Mouse (Mus musculus) lung, embryonic 16.5 days (tissue): Measurements from ENCODE around the gene Usp21. TPM values are rescaled to one million over a fixed set of nuclear protein-coding genes. Genes with fewer than 3 reads are reported as not detected.
"Not testable (repeated sequence)": the region's sequence is repeated elsewhere in the genome, so short reads cannot be mapped to it uniquely, and the experiment has no call there.

Source experiments
- ATAC-seq: fragments of 200-750 bp; cut with Nextera tagmentation; 2 replicates; pipeline ENCODE4 v1.8.0; 2017; ENCODE audit warnings: low read depth, mild to moderate bottlenecking, moderate library complexity
- H3K27ac ChIP-seq: fragments of 300-500 bp; sonication (generic); 2 replicates; pipeline ENCODE4 v1.5.1; 2014; ENCODE audit warnings: mild to moderate bottlenecking, control low read depth, low read length
- H3K27me3 ChIP-seq: fragments of 300-500 bp; sonication (generic); 2 replicates; pipeline ENCODE4 v1.6.1; 2014; ENCODE audit warnings: low read depth, low read length, mixed read lengths; ENCODE audit not compliant: control insufficient read depth, insufficient read depth
- H3K36me3 ChIP-seq: fragments of 300-500 bp; sonication (generic); 2 replicates; pipeline ENCODE4 v1.6.1; 2014; ENCODE audit warnings: low read length; ENCODE audit not compliant: control insufficient read depth, insufficient read depth
- H3K4me1 ChIP-seq: fragments of 300-500 bp; sonication (generic); replicated peaks from 2 replicates; pipeline ENCODE4 v1.6.1; 2014; ENCODE audit warnings: low read length, mixed read lengths; ENCODE audit not compliant: control insufficient read depth, insufficient read depth
- H3K4me2 ChIP-seq: fragments of 300-500 bp; sonication (generic); 2 replicates; pipeline ENCODE4 v1.6.1; 2014; ENCODE audit warnings: low read depth, low read length, control low read depth
- H3K4me3 ChIP-seq: fragments of 300-500 bp; sonication (generic); 2 replicates; pipeline ENCODE4 v1.5.1; 2014; ENCODE audit warnings: mild to moderate bottlenecking, low read length, control low read depth
- H3K9ac ChIP-seq: fragments of 300-500 bp; sonication (generic); 2 replicates; pipeline ENCODE4 v1.6.1; 2014; ENCODE audit warnings: low read length, control low read depth
- H3K9me3 ChIP-seq: fragments of 300-500 bp; sonication (generic); 2 replicates; pipeline ENCODE4 v1.6.1; 2016; ENCODE audit warnings: low read length; ENCODE audit not compliant: control insufficient read depth
- WGBS: fragments of 180-500 bp; shearing (Covaris S2); extraction: QIAGEN DNeasy Blood & Tissue Kit; methylation state at CpG from one replicate; pipeline ENCODE4 v1.1.7; 2014; 5-methylcytosine and 5-hydroxymethylcytosine counted together
- polyA plus RNA-seq: library from polyadenylated mRNA; unstranded; fragments of >200 nt; fragmentation: Nextera tagmentation; extraction: Ambion mirVana; gene quantifications from 2 replicates; pipeline ENCODE4 v1.2.1, GENCODE M21; 2015

Gene Usp21
- polyA plus RNA-seq, 1 experiment from 2014 or later, result 76.0 TPM

DNA sequence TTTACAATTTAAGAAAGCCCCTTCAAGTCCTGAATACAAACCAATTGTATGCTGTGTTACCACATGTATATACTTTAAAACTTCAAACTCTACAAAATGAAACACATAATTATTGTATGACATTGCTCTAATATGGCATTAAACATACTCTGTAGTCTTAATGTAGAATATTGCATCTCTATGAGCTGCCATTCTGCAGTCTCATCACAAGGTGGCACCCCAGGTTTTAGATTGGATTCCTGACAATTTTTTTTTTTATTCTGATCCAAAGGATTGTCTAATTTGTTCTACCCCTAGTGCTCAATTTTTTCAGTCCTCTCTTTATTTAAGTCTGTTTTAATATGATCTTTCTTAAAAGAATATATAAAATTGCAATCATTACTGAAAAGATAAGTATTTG lies 33.6 kb upstream of the Usp21 start:
- no peaks in the 10 kb centered on the region for H3K27me3 ChIP-seq
- 0 out of 2 replicates have a peak, but pooled peaks cover 2% of the 10 kb centered on the region for H3K4me1 ChIP-seq
- ATAC-seq, result no peak
- no peaks in the 10 kb centered on the region for H3K36me3 ChIP-seq
- no peak overlapping the region for H3K27ac ChIP-seq
- no peak overlapping the region for H3K9ac ChIP-seq
- no peaks in the 10 kb centered on the region for H3K9me3 ChIP-seq
- H3K4me2 ChIP-seq, result no peak overlapping the region
- H3K4me3 ChIP-seq, result no peak overlapping the region

DNA sequence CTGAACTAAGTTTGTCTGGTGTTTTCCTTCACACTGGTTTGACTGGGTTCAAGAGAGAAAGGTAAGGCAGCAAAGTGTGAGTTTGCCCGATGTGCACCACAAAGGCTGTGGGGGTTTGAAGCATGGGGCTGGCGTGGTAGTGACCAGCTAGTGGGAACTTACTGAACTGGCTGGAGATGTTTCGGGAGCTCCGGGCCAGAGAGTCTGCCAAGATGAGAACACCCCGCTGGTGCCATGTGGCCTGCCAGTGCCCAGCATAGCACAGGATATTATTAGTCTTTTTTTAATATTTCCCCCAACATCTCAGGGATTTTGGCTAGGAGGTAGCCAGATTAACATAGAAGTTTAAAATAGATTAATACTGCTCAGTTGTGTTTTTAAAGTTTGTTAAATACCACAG lies 32.4 kb upstream of the Usp21 start:
- 21% methylated on average over 5 of the region's 5 CpGs for WGBS
- Histone ChIP-seq H3K4me1 (no peaks in the 10 kb centered on the region), H3K27me3 (no peaks in the 10 kb centered on the region), H3K9ac (0 out of 2 replicates have a peak overlapping the region, but pooled peaks have one; percentile 15), H3K4me3 (no peak overlapping the region), H3K9me3 (no peaks in the 10 kb centered on the region), H3K4me2 (no peak overlapping the region; the same call in 1 of the 2 replicates), H3K36me3 (no peaks in the 10 kb centered on the region), H3K27ac (no peak overlapping the region)
- ATAC-seq, result no peak

- Histone ChIP-seq H3K4me2 (no peak overlapping the region; the same call in 1 of the 2 replicates), H3K9ac (no peak overlapping the region), H3K27me3 (no peaks in the 10 kb centered on the region)
Observed at GRCm38 (mm10) chr1:171319748-171320147, 32.0 kb upstream of the Usp21 start.

DNA sequence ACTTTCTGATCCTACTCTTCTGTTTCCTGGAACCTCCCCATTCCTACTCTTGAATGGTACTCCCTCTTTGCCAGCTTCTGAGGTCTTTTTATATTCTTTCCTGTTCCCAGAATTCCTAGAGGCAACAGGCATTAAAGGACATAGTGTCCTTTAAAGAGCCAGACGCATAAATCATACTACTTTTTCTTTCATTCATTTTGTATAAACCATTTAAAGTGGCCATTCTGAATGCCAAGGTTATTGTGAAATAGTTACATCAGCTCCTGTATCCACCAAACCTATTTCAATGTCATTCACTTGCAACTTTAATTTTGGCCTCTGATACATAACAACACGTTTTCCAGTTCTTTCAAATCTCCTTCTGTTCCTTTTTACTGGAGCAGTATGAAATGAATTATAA lies 21.5 kb upstream of the Usp21 start:
- H3K9ac ChIP-seq, result no peak overlapping the region
- H3K4me1 ChIP-seq, result no peaks in the 10 kb centered on the region
- no peak overlapping the region for H3K4me3 ChIP-seq
- no peak for ATAC-seq
- H3K4me2 ChIP-seq, result no peak overlapping the region
- no peaks in the 10 kb centered on the region for H3K36me3 ChIP-seq
- H3K27ac ChIP-seq, result no peak overlapping the region
- H3K27me3 ChIP-seq, result no peaks in the 10 kb centered on the region
- WGBS, result 66% methylated on average over 2 of the region's 2 CpGs
- no peaks in the 10 kb centered on the region for H3K9me3 ChIP-seq

More at GRCm38 (mm10) chr1:171319748-171320147, 32.0 kb upstream of the Usp21 start:
- H3K9me3 ChIP-seq, result no peaks in the 10 kb centered on the region
- no peak overlapping the region for H3K27ac ChIP-seq
- H3K36me3 ChIP-seq, result no peaks in the 10 kb centered on the region
- H3K4me1 ChIP-seq, result no peaks in the 10 kb centered on the region
- no peak for ATAC-seq
- no peak overlapping the region for H3K4me3 ChIP-seq
- WGBS, result 23% methylated on average over 7 of the region's 7 CpGs

DNA sequence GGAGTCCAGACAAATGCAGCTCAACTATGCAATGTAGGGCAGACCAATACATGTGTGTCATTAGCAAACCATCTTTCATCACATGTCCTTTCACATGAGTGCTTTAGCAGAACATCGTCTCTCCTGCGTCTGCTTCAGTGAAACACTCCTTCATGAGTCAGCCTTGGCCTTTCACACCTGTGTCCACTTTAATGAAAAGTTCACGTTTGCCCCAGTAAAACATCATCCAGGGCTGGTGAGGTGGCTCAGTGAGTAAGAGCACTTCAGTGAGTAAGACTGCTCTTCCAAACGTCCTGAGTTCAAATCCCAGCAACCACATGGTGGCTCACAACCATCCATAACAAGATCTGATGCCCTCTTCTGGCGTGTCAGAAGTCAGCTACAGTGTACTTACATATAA lies 18.4 kb upstream of the Usp21 start:
- H3K9ac ChIP-seq, H3K9me3 ChIP-seq, ATAC-seq, H3K36me3 ChIP-seq, H3K4me2 ChIP-seq, H3K27ac ChIP-seq, H3K4me3 ChIP-seq, H3K27me3 ChIP-seq, H3K4me1 ChIP-seq: not testable (repeated sequence)
- WGBS, result 58% methylated on average over 5 of the region's 5 CpGs

DNA sequence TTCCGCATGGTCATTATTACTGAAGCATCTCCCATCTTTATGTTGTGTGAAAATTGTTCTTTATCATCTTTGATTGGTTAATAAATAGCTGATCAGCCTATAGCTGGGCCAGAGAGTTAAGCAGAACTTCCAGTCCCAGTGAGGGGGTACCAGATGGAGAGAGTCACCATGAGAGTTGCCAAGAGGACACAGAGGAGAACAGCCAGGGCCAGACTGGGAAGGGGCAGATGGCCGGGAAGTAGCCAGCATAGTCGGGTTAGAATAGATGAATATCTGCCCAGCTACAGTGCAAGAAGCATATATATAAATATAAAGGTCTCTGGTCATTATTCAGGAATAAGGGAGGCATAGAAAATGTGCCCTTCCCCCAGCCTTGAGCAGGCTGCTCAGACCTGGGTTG lies 10.4 kb upstream of the Usp21 start:
- Histone ChIP-seq H3K9ac (no peak overlapping the region), H3K27ac (no peak overlapping the region), H3K4me3 (no peak overlapping the region), H3K27me3 (peaks cover 8% of the 10 kb centered on the region), H3K9me3 (no peaks in the 10 kb centered on the region), H3K4me2 (no peak overlapping the region), H3K4me1 (peaks cover 5% of the 10 kb centered on the region; the same call in 1 of the 2 replicates), H3K36me3 (no peaks in the 10 kb centered on the region)
- WGBS, result 57% methylated on average over 3 of the region's 3 CpGs
- ATAC-seq, result no peak

DNA sequence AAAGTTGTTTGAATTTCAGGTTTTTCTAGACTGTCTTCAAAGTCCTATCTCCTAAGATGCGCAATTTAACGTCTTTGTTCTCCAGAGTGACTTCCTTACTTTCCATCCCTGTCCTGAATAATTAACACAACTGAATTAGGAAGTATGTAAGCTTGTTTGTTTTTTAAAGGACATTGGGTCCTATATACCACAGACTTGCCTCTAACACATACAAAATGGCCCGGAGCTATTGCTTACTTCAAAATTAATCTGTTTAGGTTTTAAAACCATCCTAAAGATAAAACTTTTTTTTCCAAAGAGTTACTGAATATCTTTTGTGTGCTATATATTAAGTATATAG lies 7.2 kb upstream of the Usp21 start:
- H3K27me3 ChIP-seq, result peaks cover 8% of the 10 kb centered on the region
- peak overlapping the region; percentile 58 for H3K4me2 ChIP-seq
- H3K4me3 ChIP-seq, result peak overlapping the region; percentile 77
- peak overlapping the region; percentile 97 for H3K27ac ChIP-seq
- H3K9ac ChIP-seq, result peak overlapping the region; percentile 91
- H3K36me3 ChIP-seq, result no peaks in the 10 kb centered on the region; the same call in 1 of the 2 replicates
- peak; percentile 6; the same call in 1 of the 2 replicates for ATAC-seq
- H3K4me1 ChIP-seq, result peaks cover 7% of the 10 kb centered on the region; the same call in 1 of the 2 replicates
- H3K9me3 ChIP-seq, result no peaks in the 10 kb centered on the region
- 7% methylated on average over 3 of the region's 3 CpGs for WGBS

GRCm38 (mm10) chr1:171294298-171295062 lies 6.7 kb upstream of the Usp21 start, which contains the start of gene Ufc1:
TSS of gene Ufc1 (minus strand) at chr1:171295024.
- Histone ChIP-seq H3K4me3 (peak within 1 kb of the TSS; percentile 77), H3K36me3 (peaks cover 4% of the 10 kb centered on the region), H3K4me2 (peak within 1 kb of the TSS; percentile 79), H3K4me1 (peaks cover 7% of the 10 kb centered on the region; the same call in 1 of the 2 replicates), H3K9ac (peak within 1 kb of the TSS; percentile 91), H3K27me3 (peaks cover 8% of the 10 kb centered on the region), H3K9me3 (no peaks in the 10 kb centered on the region), H3K27ac (peak within 1 kb of the TSS; percentile 97)
- WGBS, result under 1% methylated on average over 42 of the region's 42 CpGs
- ATAC-seq, result peak; percentile 86

DNA sequence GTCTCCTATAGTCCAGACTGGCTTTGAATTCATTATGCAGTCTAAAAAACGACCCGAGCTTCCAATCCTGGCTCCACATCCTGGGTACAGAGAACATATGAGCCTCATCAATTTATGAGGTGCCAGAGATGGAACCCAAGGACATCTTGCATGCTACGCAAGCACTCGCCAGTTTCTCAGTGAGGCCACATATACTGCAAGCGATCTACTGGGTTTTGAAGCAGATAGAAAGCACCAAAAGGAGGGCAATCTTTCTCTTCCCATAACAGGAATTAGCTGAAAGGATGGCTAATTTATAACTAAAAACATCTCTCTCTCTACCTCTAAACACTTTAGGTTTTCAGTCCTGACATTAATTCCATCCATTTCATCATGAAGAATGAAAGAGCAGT lies 6.1 kb upstream of the Usp21 start:
- H3K4me3 ChIP-seq, result peak overlapping the region; percentile 77
- peaks cover 8% of the 10 kb centered on the region for H3K36me3 ChIP-seq
- H3K9me3 ChIP-seq, result no peaks in the 10 kb centered on the region
- no peak for ATAC-seq
- peak overlapping the region; percentile 91 for H3K9ac ChIP-seq
- H3K27ac ChIP-seq, result peak overlapping the region; percentile 97
- WGBS, result 25% methylated on average over 5 of the region's 5 CpGs
- peaks cover 8% of the 10 kb centered on the region for H3K27me3 ChIP-seq
- peak overlapping the region; percentile 79 for H3K4me2 ChIP-seq
- H3K4me1 ChIP-seq, result peaks cover 7% of the 10 kb centered on the region; the same call in 1 of the 2 replicates
